Mouse (Mus musculus): ENCODE measurements around the gene Cobl. TPM values are rescaled to one million over a fixed set of nuclear protein-coding genes. Genes with fewer than 3 reads are reported as not detected.

Gene Cobl
- total and polyA plus RNA-seq, 2 experiments from 2014 or later: 17.2 to 24.5 TPM

DNA sequence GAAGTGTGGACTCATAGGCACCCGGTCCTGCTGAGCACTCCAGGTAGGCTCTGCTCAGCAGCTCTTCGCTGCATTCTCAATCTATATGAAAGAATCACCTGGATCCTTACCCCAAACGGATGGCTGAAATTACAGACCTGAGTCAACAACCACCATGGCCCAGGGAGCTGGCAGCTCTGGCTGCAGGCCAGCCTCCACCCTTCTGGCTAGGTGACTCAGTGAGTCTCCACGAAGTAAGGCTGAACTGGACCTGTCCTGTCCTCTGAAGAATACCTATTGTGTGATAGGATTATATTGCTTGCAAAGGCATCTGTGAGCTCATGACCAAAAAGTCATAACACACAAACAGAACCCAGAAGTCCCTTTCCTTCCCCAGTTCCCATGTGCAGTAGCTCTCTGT is 22.5 kb downstream of the Cobl start:
- H3K27ac ChIP-seq (ENCODE audit: low read depth, low read length): no peak overlapping the region
- H3K9ac ChIP-seq (replicated peaks; ENCODE audit: low read length, poor library complexity, severe bottlenecking): no peak overlapping the region
- DNase-seq (ENCODE audit: low spot score): no peak
- TF ChIP-seq CTCF (IDR thresholded peaks at IDR 0.05): no peak
- no peaks in the 10 kb centered on the region for H3K9me3 ChIP-seq (ENCODE audit: low read length)
- no peak for ATAC-seq (ENCODE audit: low FRiP score)
- no peaks in the 10 kb centered on the region for H3K36me3 ChIP-seq (ENCODE audit: insufficient read depth, low read length)
- no peak overlapping the region for H3K4me2 ChIP-seq (ENCODE audit: low read depth, low read length, poor library complexity, severe bottlenecking)
- no peaks in the 10 kb centered on the region for H3K27me3 ChIP-seq (ENCODE audit: insufficient read depth, low read length)
- H3K4me3 ChIP-seq (ENCODE audit: low read depth, low read length): no peak overlapping the region
- H3K4me1 ChIP-seq (ENCODE audit: insufficient read depth, low read length): no peaks in the 10 kb centered on the region
- WGBS: 86% methylated on average over 4 of the region's 4 CpGs

DNA sequence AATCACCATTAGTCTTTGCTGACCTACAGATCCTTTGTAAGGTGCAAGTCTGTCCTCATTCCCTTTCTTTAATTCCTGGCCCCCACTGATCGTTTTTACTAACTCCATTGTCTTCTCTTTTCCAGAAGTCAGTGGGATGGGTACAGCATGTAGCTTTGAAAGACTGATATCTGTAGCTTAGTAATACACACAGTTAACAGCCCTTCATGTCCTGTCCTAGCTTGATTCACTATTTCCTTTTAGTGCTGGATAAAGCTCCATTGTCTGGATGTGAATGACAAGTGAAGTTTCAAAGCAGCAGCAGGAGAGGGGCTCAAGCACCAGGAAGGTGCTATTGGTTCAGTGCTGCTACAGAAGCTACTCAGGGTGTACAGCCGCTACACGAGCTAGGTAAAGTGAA is 28.9 kb downstream of the Cobl start:
- DNase-seq (ENCODE audit: low spot score): no peak
- H3K9ac ChIP-seq (replicated peaks; ENCODE audit: low read length, poor library complexity, severe bottlenecking): no peak overlapping the region
- ATAC-seq (ENCODE audit: low FRiP score): no peak
- no peaks in the 10 kb centered on the region for H3K36me3 ChIP-seq (ENCODE audit: insufficient read depth, low read length)
- TF ChIP-seq CTCF (IDR thresholded peaks at IDR 0.05): no peak
- no peak overlapping the region for H3K27ac ChIP-seq (ENCODE audit: low read depth, low read length)
- H3K4me1 ChIP-seq (ENCODE audit: insufficient read depth, low read length): no peaks in the 10 kb centered on the region
- no peak overlapping the region for H3K4me2 ChIP-seq (ENCODE audit: low read depth, low read length, poor library complexity, severe bottlenecking)
- H3K4me3 ChIP-seq (ENCODE audit: low read depth, low read length): no peak overlapping the region
- 39% methylated on average over 3 of the region's 3 CpGs for WGBS
- no peaks in the 10 kb centered on the region for H3K9me3 ChIP-seq (ENCODE audit: low read length)
- no peaks in the 10 kb centered on the region for H3K27me3 ChIP-seq (ENCODE audit: insufficient read depth, low read length)

DNA sequence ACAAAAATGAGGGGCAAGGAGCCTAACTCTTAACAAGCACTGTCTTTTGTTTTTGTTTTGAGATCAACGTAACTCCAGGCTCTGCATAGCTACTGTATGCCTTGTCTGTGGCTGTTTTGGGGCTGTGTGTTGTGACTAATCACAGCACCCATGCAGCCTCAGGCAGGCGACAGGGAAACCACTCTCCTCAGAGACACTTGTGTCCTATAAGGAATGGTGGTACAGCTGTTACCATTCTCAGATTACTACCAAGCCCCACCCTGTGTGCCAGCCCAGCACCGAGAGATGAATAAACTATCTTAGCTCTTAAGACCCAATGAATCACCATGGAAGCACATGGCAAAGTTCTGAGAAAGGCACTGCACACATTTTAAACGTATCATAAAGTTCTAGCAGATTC is 29.7 kb downstream of the Cobl start:
- 59% methylated on average over 4 of the region's 4 CpGs for WGBS
- Histone ChIP-seq H3K4me2 (ENCODE audit: low read depth, low read length, poor library complexity, severe bottlenecking) (no peak overlapping the region), H3K4me1 (ENCODE audit: insufficient read depth, low read length) (no peaks in the 10 kb centered on the region), H3K4me3 (ENCODE audit: low read depth, low read length) (no peak overlapping the region), H3K27ac (ENCODE audit: low read depth, low read length) (no peak overlapping the region), H3K9me3 (ENCODE audit: low read length) (no peaks in the 10 kb centered on the region), H3K27me3 (ENCODE audit: insufficient read depth, low read length) (no peaks in the 10 kb centered on the region), H3K9ac (replicated peaks; ENCODE audit: low read length, poor library complexity, severe bottlenecking) (no peak overlapping the region), H3K36me3 (ENCODE audit: insufficient read depth, low read length) (no peaks in the 10 kb centered on the region)
- DNase-seq (ENCODE audit: low spot score): no peak
- ATAC-seq (ENCODE audit: low FRiP score): no peak
- no peak for TF ChIP-seq CTCF (IDR thresholded peaks at IDR 0.05)

DNA sequence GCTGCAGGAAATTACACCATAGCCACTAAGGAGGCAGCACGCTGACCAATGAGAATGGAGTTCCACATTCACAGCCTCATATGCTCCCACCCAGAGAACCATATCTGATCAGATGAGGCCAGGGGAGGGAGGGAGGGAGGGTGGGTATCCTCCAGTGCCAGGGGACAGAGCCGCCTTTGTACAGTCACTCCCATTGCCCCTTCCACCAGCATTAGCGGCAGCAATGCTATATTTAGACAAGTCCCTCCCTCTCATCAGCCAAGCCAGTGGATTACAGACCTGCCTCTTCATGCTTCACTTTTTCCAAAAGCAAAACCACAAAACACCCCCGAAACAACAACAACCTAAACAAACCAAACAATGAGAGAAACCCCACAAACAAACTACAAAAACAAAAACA is 30.2 kb downstream of the Cobl start:
- WGBS: 56% methylated on average over 4 of the region's 4 CpGs
- H3K4me1 ChIP-seq (ENCODE audit: insufficient read depth, low read length): no peaks in the 10 kb centered on the region
- DNase-seq (ENCODE audit: low spot score) (peak; percentile 5), ATAC-seq (ENCODE audit: low FRiP score) (no peak)
- H3K9ac ChIP-seq (replicated peaks; ENCODE audit: low read length, poor library complexity, severe bottlenecking): no peak overlapping the region
- H3K27me3 ChIP-seq (ENCODE audit: insufficient read depth, low read length): no peaks in the 10 kb centered on the region
- no peaks in the 10 kb centered on the region for H3K9me3 ChIP-seq (ENCODE audit: low read length)
- no peaks in the 10 kb centered on the region for H3K36me3 ChIP-seq (ENCODE audit: insufficient read depth, low read length)
- H3K4me2 ChIP-seq (ENCODE audit: low read depth, low read length, poor library complexity, severe bottlenecking): no peak overlapping the region
- H3K4me3 ChIP-seq (ENCODE audit: low read depth, low read length): no peak overlapping the region
- no peak overlapping the region for H3K27ac ChIP-seq (ENCODE audit: low read depth, low read length)
- no peak for TF ChIP-seq CTCF (IDR thresholded peaks at IDR 0.05)

DNA sequence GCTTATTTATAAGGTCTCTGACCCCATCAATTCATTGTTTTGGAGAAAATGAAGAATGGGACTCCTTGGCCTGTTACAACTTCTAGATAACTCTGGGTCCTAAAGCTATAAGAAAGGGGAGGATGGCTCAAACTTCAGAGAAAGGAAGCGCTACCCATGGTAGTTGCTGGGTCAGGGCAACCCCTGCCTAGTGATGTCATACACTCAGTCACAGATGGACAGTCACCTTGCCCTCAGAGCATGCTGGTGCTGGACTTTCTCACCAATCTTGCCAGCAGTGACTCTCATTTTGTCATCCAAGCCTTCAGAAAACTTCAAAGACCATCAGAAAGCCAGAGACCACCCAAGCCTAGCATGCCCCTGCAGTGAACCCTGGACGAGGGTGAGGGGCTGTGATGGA is 32.8 kb downstream of the Cobl start:
- 92% methylated on average over 2 of the region's 2 CpGs for WGBS
- Histone ChIP-seq H3K27ac (ENCODE audit: low read depth, low read length) (no peak overlapping the region), H3K27me3 (ENCODE audit: insufficient read depth, low read length) (no peaks in the 10 kb centered on the region), H3K9me3 (ENCODE audit: low read length) (no peaks in the 10 kb centered on the region), H3K4me2 (ENCODE audit: low read depth, low read length, poor library complexity, severe bottlenecking) (no peak overlapping the region), H3K4me3 (ENCODE audit: low read depth, low read length) (no peak overlapping the region), H3K36me3 (ENCODE audit: insufficient read depth, low read length) (no peaks in the 10 kb centered on the region), H3K4me1 (ENCODE audit: insufficient read depth, low read length) (no peaks in the 10 kb centered on the region), H3K9ac (replicated peaks; ENCODE audit: low read length, poor library complexity, severe bottlenecking) (no peak overlapping the region)
- no peak for DNase-seq (ENCODE audit: low spot score)
- ATAC-seq (ENCODE audit: low FRiP score): no peak
- no peak for TF ChIP-seq CTCF (IDR thresholded peaks at IDR 0.05)

DNA sequence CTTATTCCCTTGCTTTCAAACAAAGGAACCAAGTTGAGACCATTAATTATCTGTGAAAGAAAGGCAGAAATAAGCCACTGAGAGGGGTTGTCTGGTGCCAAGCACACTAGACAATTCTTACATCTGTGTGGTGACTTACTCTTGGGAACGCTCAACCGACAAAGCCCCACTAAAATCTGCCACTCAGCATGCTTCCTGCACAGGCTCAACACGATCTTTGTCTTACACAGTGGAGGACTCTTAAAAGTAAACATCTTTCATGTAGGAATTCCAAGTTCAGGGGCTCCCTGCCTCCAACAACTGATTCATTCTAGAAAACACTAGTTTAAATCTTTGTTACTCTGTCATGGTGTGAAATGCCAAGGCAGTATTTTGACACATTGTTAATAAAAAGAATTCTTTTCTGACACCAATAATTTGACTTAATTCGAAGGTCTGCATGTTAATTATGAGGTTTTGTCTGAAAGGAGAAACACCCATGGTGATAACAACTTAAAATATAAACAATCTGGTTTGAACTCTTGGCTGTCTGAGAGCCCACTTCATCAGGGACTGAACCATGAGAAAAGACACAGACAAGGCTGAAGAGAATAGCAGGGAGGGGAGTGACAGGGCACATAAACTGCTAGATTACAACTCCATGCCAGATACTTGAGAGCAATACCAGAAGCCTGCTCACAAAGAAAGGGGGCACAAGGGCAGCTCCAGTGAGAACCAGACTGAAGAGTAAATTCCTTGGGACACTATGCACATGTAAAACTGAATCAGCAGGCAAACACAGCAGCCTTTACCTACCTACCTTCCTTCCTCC is 34.3 kb downstream of the Cobl start:
- H3K27me3 ChIP-seq (ENCODE audit: insufficient read depth, low read length): no peaks in the 10 kb centered on the region

More for the DNA sequence above, 34.3 kb downstream of the Cobl start:
- peaks cover 4% of the 10 kb centered on the region; the same call in 1 of the 2 replicates for H3K4me1 ChIP-seq (ENCODE audit: insufficient read depth, low read length)
- no peak overlapping the region for H3K9ac ChIP-seq (replicated peaks; ENCODE audit: low read length, poor library complexity, severe bottlenecking)
- no peaks in the 10 kb centered on the region for H3K9me3 ChIP-seq (ENCODE audit: low read length)
- H3K36me3 ChIP-seq (ENCODE audit: insufficient read depth, low read length): no peaks in the 10 kb centered on the region
- H3K4me3 ChIP-seq (ENCODE audit: low read depth, low read length): no peak overlapping the region
- no peak overlapping the region for H3K27ac ChIP-seq (ENCODE audit: low read depth, low read length)
- no peak for ATAC-seq (ENCODE audit: low FRiP score)
- no peak for TF ChIP-seq CTCF (IDR thresholded peaks at IDR 0.05)
- no peak overlapping the region for H3K4me2 ChIP-seq (ENCODE audit: low read depth, low read length, poor library complexity, severe bottlenecking)
- WGBS: 32% methylated on average over 4 of the region's 4 CpGs
- peak; percentile 2 for DNase-seq (ENCODE audit: low spot score)

All from midbrain, postnatal 0 days (tissue).